Mouse (Mus musculus) brown adipose tissue, adult 24 weeks (tissue): ENCODE data around the gene P2ry6. TPM values are rescaled to one million over a fixed set of nuclear protein-coding genes. Genes with fewer than 3 reads are reported as not detected.

Experiments used
- H3K27ac ChIP-seq: fragments of 200-500 bp; replicated peaks from 2 replicates; pipeline ENCODE4 v1.5.1; 2012; ENCODE audit warnings: low read depth, mild to moderate bottlenecking, low read length
- H3K4me1 ChIP-seq: fragments of 200-500 bp; 2 replicates; pipeline ENCODE4 v1.6.1; 2012; ENCODE audit warnings: low read length, mixed read lengths; ENCODE audit not compliant: control insufficient read depth, insufficient read depth, insufficient read length
- H3K4me3 ChIP-seq: fragments of 200-500 bp; 2 replicates; pipeline ENCODE4 v1.5.1; 2012; ENCODE audit warnings: low read depth, mild to moderate bottlenecking, low read length, moderate library complexity; ENCODE audit not compliant: insufficient read depth
- polyA plus RNA-seq: library from polyadenylated mRNA; stranded (reverse); fragments of >200 nt; gene quantifications from 2 replicates; pipeline ENCODE4 v1.2.4, GENCODE M21; 2012; ENCODE audit not compliant: missing spikeins, insufficient read depth, insufficient read length

P2ry6 gene
- polyA plus RNA-seq, 1 experiment, result 3.7 TPM

GRCm38 (mm10) chr7:100997951-100998577, 23.6 kb upstream of the P2ry6 start:
- Histone ChIP-seq H3K27ac (no peak overlapping the region), H3K4me3 (no peak overlapping the region), H3K4me1 (peaks cover 30% of the 10 kb centered on the region)

- Histone ChIP-seq H3K27ac (no peak overlapping the region), H3K4me3 (no peak overlapping the region), H3K4me1 (peaks cover 32% of the 10 kb centered on the region)
Measured at GRCm38 (mm10) chr7:100997215-100997614, 22.8 kb upstream of the P2ry6 start.

GRCm38 (mm10) chr7:100995951-100996350, 21.5 kb upstream of the P2ry6 start:
- Histone ChIP-seq H3K27ac (no peak overlapping the region), H3K4me1 (peaks cover 36% of the 10 kb centered on the region), H3K4me3 (no peak overlapping the region)

GRCm38 (mm10) chr7:100995260-100995864, 20.9 kb upstream of the P2ry6 start:
- Histone ChIP-seq H3K4me3 (no peak overlapping the region), H3K27ac (no peak overlapping the region), H3K4me1 (peaks cover 36% of the 10 kb centered on the region)

GRCm38 (mm10) chr7:100993166-100993565, 18.7 kb upstream of the P2ry6 start:
- no peak overlapping the region for H3K4me3 ChIP-seq
- H3K27ac ChIP-seq, result peak overlapping the region; percentile 92
- peaks cover 36% of the 10 kb centered on the region for H3K4me1 ChIP-seq

GRCm38 (mm10) chr7:100991972-100992371, 17.5 kb upstream of the P2ry6 start:
- Histone ChIP-seq H3K27ac (peak overlapping the region; percentile 92), H3K4me3 (no peak overlapping the region), H3K4me1 (peaks cover 36% of the 10 kb centered on the region)

GRCm38 (mm10) chr7:100990636-100991311, 16.3 kb upstream of the P2ry6 start:
- Histone ChIP-seq H3K4me1 (peaks cover 36% of the 10 kb centered on the region), H3K4me3 (no peak overlapping the region), H3K27ac (peak overlapping the region; percentile 57)

- no peak overlapping the region for H3K27ac ChIP-seq
Measured at GRCm38 (mm10) chr7:100988092-100988491, 13.6 kb upstream of the P2ry6 start.

GRCm38 (mm10) chr7:100984452-100985395, 10.3 kb upstream of the P2ry6 start:
- no peak overlapping the region for H3K4me3 ChIP-seq
- H3K27ac ChIP-seq, result peak overlapping the region; percentile 53
- H3K4me1 ChIP-seq, result peaks cover 7% of the 10 kb centered on the region

More at GRCm38 (mm10) chr7:100988092-100988491, 13.6 kb upstream of the P2ry6 start:
- no peak overlapping the region for H3K4me3 ChIP-seq
- H3K4me1 ChIP-seq, result peaks cover 21% of the 10 kb centered on the region

GRCm38 (mm10) chr7:100979175-100979574, 4.7 kb upstream of the P2ry6 start:
- Histone ChIP-seq H3K4me3 (no peak overlapping the region), H3K27ac (no peak overlapping the region), H3K4me1 (peaks cover 13% of the 10 kb centered on the region)

- peaks cover 13% of the 10 kb centered on the region for H3K4me1 ChIP-seq
- no peak overlapping the region for H3K27ac ChIP-seq
- no peak overlapping the region for H3K4me3 ChIP-seq
Measured at GRCm38 (mm10) chr7:100978171-100978570, 3.7 kb upstream of the P2ry6 start.

- H3K4me3 ChIP-seq, result no peak overlapping the region
- H3K4me1 ChIP-seq, result 0 out of 2 replicates have a peak, but pooled peaks cover 4% of the 10 kb centered on the region
- H3K27ac ChIP-seq, result no peak overlapping the region
Measured at GRCm38 (mm10) chr7:100972875-100973274, 1.6 kb downstream of the P2ry6 start.

GRCm38 (mm10) chr7:100968874-100969659, 5.4 kb downstream of the P2ry6 start:
- Histone ChIP-seq H3K4me1 (no peaks in the 10 kb centered on the region), H3K4me3 (no peak overlapping the region), H3K27ac (no peak overlapping the region)

- no peak overlapping the region for H3K27ac ChIP-seq
- no peak overlapping the region for H3K4me3 ChIP-seq
- H3K4me1 ChIP-seq, result no peaks in the 10 kb centered on the region
Measured at GRCm38 (mm10) chr7:100968376-100968775, 6.1 kb downstream of the P2ry6 start.
